Mouse (Mus musculus) C2C12 (cell line): ENCODE data around the gene Gm17617. TPM values are rescaled to one million over a fixed set of nuclear protein-coding genes. Genes with fewer than 3 reads are reported as not detected.
A peak's percentile ranks its signal among the peaks of the same experiment; 100 is the strongest.

Experiments used
- H3K27me3 ChIP-seq: one replicate; pipeline ENCODE4 v1.6.1; 2011; ENCODE audit not compliant: control insufficient read depth, insufficient read depth, insufficient read length
- H3K36me3 ChIP-seq: one replicate; pipeline ENCODE4 v1.6.1; 2011; ENCODE audit not compliant: control insufficient read depth, insufficient read depth
- H3K4me3 ChIP-seq: one replicate; pipeline ENCODE4 v1.5.1; 2011; ENCODE audit warnings: mild to moderate bottlenecking, control low read depth; ENCODE audit not compliant: poor library complexity, insufficient read depth, severe bottlenecking
- H3K79me2 ChIP-seq: one replicate; pipeline ENCODE4 v1.6.1; 2011; ENCODE audit not compliant: control insufficient read depth, insufficient read depth
- H3K79me3 ChIP-seq: one replicate; pipeline ENCODE4 v1.6.1; 2011; ENCODE audit warnings: low read depth, control low read depth
- H3ac ChIP-seq: one replicate; pipeline ENCODE3; 2011; ENCODE audit warnings: low read depth; ENCODE audit not compliant: control insufficient read depth, insufficient read length
- CEBPB ChIP-seq: IDR thresholded peaks from one replicate; pipeline ENCODE4 v1.6.1; 2011; ENCODE audit warnings: low read depth, mild to moderate bottlenecking, control low read depth, moderate library complexity
- CTCF ChIP-seq: IDR thresholded peaks from one replicate; pipeline ENCODE4 v1.5.1; 2011; ENCODE audit not compliant: control insufficient read depth, insufficient read depth, insufficient read length
- FOSL1 ChIP-seq: IDR thresholded peaks from one replicate; pipeline ENCODE4 v1.8.0; 2011; ENCODE audit warnings: mild to moderate bottlenecking, low read length; ENCODE audit not compliant: poor library complexity, insufficient read depth, severe bottlenecking
- MAX ChIP-seq: IDR thresholded peaks from one replicate; pipeline ENCODE4 v1.6.1; 2011; ENCODE audit warnings: mild to moderate bottlenecking, control low read depth
- MYOD1 ChIP-seq: IDR thresholded peaks from one replicate; pipeline ENCODE4 v1.6.1; 2011; ENCODE audit warnings: low read depth; ENCODE audit not compliant: control insufficient read depth, insufficient read length
- MYOG ChIP-seq: IDR thresholded peaks from one replicate; pipeline ENCODE4 v1.6.1; 2011; ENCODE audit not compliant: control insufficient read depth, insufficient read length; ENCODE audit errors: extremely low read depth
- USF1 ChIP-seq: IDR thresholded peaks from one replicate; pipeline ENCODE4 v1.6.1; 2011; ENCODE audit warnings: low read depth, mild to moderate bottlenecking, control low read depth, moderate library complexity
- polyA plus RNA-seq: library from polyadenylated mRNA; unstranded; fragments of >200 nt; fragmentation: generic; extraction: Trizol; gene quantifications from one replicate; pipeline ENCODE4 v1.2.1, GENCODE M21; 2012; ENCODE audit warnings: missing spikeins

Gene Gm17617
- polyA plus RNA-seq, 1 experiment: not detected

DNA sequence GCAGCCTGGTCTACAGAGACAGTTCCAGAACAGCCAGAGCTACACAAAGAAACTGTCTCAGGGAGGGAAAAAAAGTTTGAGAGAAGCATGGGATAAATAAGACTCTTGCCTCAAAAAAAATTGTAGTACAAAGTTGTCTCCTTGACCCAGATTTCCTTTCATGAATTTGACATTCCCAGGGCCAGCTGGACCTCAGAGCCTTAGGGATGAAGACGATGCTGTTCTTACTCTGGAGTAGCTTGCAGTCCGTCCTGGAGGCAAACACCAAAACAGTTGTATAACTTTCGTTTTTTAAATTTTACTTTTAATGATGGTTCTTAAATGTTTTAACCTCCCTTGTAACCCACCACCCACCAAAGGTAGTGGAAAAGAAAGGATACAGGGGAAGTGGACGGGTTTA is 26.2 kb downstream of the Gm17617 start:
- Histone ChIP-seq H3K79me2 (peaks cover 71% of the 10 kb centered on the region), H3K27me3 (no peaks in the 10 kb centered on the region), H3ac (no peak overlapping the region), H3K36me3 (peaks cover 27% of the 10 kb centered on the region), H3K79me3 (peaks cover 51% of the 10 kb centered on the region), H3K4me3 (no peak overlapping the region)
- no peak for TF ChIP-seq FOSL1
- TF ChIP-seq MYOD1: no peak
- no peak for TF ChIP-seq CEBPB
- TF ChIP-seq USF1: no peak
- no peak for TF ChIP-seq MYOG
- TF ChIP-seq MAX: no peak

- H3K4me3 ChIP-seq: peak overlapping the region; percentile 80
- H3K79me2 ChIP-seq: peaks cover 61% of the 10 kb centered on the region
- no peaks in the 10 kb centered on the region for H3K27me3 ChIP-seq
- TF ChIP-seq FOSL1 (no peak), CTCF (no peak), MYOD1 (no peak), MAX (no peak), MYOG (no peak), USF1 (no peak), CEBPB (no peak)
- H3K79me3 ChIP-seq: peaks cover 50% of the 10 kb centered on the region
- peak overlapping the region; percentile 86 for H3ac ChIP-seq
- H3K36me3 ChIP-seq: peaks cover 20% of the 10 kb centered on the region
Observed at GRCm38 (mm10) chr13:55105953-55106691, 27.2 kb downstream of the Gm17617 start.

GRCm38 (mm10) chr13:55105045-55105952 is 28.0 kb downstream of the Gm17617 start, which contains the start of gene Zfp346:
Gene Zfp346, plus strand, starts transcription at chr13:55105311.
- Histone ChIP-seq H3K79me2 (peaks cover 53% of the 10 kb centered on the region), H3ac (peak within 1 kb of the TSS; percentile 86), H3K27me3 (no peaks in the 10 kb centered on the region), H3K36me3 (peaks cover 20% of the 10 kb centered on the region), H3K4me3 (peak within 1 kb of the TSS; percentile 80), H3K79me3 (peaks cover 43% of the 10 kb centered on the region)
- TF ChIP-seq CTCF (no peak), MAX (peak; percentile 59), MYOD1 (no peak), CEBPB (no peak), USF1 (no peak), MYOG (no peak), FOSL1 (no peak)

DNA sequence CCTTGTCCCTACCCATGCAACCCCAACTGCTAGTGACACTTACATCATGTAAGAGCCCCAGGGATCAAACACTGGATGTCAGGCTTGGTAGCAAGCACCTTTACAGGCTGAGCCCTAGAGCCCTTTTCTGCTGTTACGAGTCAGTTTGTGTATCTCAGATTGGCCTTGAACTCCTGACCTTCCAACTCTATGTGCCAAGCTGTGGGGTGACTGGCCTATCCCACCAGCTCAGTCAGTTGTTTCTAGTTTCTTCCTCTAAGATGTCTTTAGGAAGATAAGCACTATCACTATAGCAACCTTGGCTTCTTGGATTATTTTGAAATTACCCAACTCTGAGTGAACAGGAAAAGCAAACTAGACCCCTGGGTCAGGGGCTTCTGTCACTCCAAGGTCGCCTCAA is 30.0 kb downstream of the Gm17617 start:
- no peak overlapping the region for H3ac ChIP-seq
- peaks cover 49% of the 10 kb centered on the region for H3K79me2 ChIP-seq
- H3K4me3 ChIP-seq: no peak overlapping the region
- no peaks in the 10 kb centered on the region for H3K27me3 ChIP-seq
- H3K79me3 ChIP-seq: peaks cover 33% of the 10 kb centered on the region
- TF ChIP-seq USF1 (no peak), CTCF (no peak), CEBPB (no peak), MYOD1 (no peak), MAX (no peak), MYOG (no peak), FOSL1 (no peak)
- peaks cover 8% of the 10 kb centered on the region for H3K36me3 ChIP-seq

DNA sequence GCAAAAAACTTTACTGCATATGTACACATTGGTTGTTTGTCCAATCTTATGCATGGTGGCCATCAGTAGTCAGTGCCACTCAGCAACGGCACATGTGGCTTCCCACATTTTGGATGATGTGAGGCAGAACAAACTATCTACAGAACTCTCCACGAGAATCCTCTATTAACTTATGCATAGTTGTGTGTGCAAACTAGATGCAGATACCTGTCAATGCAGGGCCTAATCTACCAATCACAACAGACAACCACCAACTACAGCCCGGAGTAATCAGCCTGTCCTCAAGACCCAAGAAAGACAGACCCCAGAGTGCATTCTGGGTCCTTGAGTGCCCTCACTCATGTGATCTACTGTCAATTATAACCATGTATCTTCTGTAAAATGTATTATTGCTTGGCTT is 31.0 kb downstream of the Gm17617 start:
- TF ChIP-seq USF1 (no peak), CTCF (no peak), FOSL1 (no peak), MYOG (no peak), CEBPB (no peak), MYOD1 (no peak)
- peaks cover 49% of the 10 kb centered on the region for H3K79me2 ChIP-seq
- H3K36me3 ChIP-seq: no peaks in the 10 kb centered on the region
- H3ac ChIP-seq: no peak overlapping the region
- no peaks in the 10 kb centered on the region for H3K27me3 ChIP-seq
- no peak overlapping the region for H3K4me3 ChIP-seq
- H3K79me3 ChIP-seq: peaks cover 29% of the 10 kb centered on the region

DNA sequence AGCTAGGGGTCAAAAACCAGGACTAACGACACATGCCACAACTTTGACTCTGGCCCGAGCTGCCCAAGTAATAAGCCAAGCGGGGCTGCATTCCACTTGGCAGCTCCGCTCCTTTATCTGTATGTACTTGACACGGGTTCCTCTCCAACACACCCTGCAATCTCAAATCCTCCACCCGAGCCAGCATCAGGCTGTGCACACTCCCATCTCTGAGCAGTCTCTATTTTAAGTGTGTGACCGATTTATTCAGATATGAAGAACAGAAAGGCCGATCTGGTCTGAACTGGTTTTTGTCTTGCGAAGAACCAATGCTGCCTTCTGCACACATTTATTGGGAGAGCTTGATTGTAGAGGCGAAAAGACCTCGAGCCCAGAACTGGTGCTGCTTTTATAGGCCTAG is 31.7 kb downstream of the Gm17617 start:
- Histone ChIP-seq H3K36me3 (no peaks in the 10 kb centered on the region), H3ac (no peak overlapping the region), H3K79me2 (peaks cover 49% of the 10 kb centered on the region), H3K4me3 (no peak overlapping the region), H3K27me3 (no peaks in the 10 kb centered on the region), H3K79me3 (peaks cover 26% of the 10 kb centered on the region)
- TF ChIP-seq MYOD1 (no peak), CTCF (no peak), FOSL1 (no peak)
